Mouse (Mus musculus) cortical plate, adult 2 months (tissue): ENCODE measurements around the gene Rps15. TPM values are rescaled to one million over a fixed set of nuclear protein-coding genes. Genes with fewer than 3 reads are reported as not detected.

Experiments used
- H3K27ac ChIP-seq: fragments of 200-500 bp; 2 replicates; pipeline ENCODE4 v1.5.1; 2012; ENCODE audit warnings: low read length, control low read depth, inconsistent platforms; ENCODE audit not compliant: insufficient read depth
- H3K4me1 ChIP-seq: fragments of 200-500 bp; 2 replicates; pipeline ENCODE4 v1.6.1; 2011; ENCODE audit warnings: low read length; ENCODE audit not compliant: control insufficient read depth, insufficient read depth
- H3K4me3 ChIP-seq: fragments of 200-500 bp; 2 replicates; pipeline ENCODE4 v1.5.1; 2011; ENCODE audit warnings: mild to moderate bottlenecking, low read length, control low read depth; ENCODE audit not compliant: insufficient read depth
- CTCF ChIP-seq: fragments of 200-500 bp; IDR thresholded peaks from 2 replicates; pipeline ENCODE4 v1.5.1; 2011; ENCODE audit warnings: mild to moderate bottlenecking, control low read depth, low read length; ENCODE audit not compliant: insufficient read depth; ENCODE audit errors: extremely low read depth
- POLR2A ChIP-seq: fragments of 200-500 bp; IDR thresholded peaks from 2 replicates; pipeline ENCODE4 v1.6.1; 2011; ENCODE audit warnings: mild to moderate bottlenecking, low read length, control low read depth; ENCODE audit not compliant: insufficient read depth; ENCODE audit errors: extremely low read depth
- polyA plus RNA-seq: library from polyadenylated mRNA; depleted of rRNA; stranded (reverse); fragments of >200 nt; gene quantifications from 2 replicates; pipeline ENCODE4 v1.2.3, GENCODE M21; 2012

The Rps15 gene
- polyA plus RNA-seq, 1 experiment, result 2,263 TPM

DNA sequence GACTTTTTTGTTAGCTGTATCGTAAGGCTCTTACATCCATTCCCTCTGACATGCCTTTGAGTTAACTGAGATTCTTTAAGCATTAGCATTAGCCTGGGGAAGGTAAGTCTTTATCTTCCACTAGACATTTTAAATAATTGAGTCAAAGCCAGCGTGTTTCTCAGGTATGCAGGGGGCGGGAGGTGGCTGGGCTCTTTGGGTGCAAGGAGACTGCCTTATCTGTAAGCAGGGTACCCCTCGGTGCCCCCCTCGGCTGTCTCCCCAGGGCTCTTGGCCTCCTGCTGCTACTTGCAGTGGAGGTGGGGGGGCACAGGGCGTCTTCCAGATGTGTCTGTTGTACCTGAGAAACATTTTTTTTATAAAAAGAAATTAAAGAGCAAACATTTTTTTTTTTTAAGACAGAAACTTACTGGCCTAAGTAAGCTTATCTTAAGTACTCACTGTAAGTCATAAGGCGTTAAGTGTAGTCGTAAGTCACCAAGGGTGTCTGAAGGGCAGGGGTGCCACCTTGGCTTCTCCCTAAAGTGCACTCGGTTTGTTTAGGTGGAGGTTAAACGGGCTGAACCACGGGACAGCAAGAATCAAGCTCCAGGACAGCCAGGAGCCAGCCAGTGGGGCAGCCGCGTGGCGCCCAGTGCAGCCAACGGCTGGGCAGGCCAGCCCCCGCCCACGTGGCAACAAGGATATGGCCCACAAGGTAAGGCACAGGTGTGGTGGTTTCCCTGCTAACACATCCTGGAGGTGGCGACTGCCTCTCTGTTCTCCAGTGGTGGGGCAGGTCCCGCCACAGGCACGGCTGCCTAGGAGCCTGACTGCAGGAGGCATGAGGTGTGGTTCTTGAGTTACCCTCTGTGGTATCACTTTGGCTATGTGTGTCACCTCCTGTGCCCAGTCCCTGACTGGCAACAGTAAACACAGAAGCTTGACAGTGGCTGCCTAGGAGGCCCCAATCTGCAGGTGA, 9.5 kb upstream of the Rps15 start:
- H3K4me3 ChIP-seq, result no peak overlapping the region
- TF ChIP-seq POLR2A, result no peak
- TF ChIP-seq CTCF, result no peak
- no peak overlapping the region for H3K27ac ChIP-seq
- H3K4me1 ChIP-seq, result no peaks in the 10 kb centered on the region

DNA sequence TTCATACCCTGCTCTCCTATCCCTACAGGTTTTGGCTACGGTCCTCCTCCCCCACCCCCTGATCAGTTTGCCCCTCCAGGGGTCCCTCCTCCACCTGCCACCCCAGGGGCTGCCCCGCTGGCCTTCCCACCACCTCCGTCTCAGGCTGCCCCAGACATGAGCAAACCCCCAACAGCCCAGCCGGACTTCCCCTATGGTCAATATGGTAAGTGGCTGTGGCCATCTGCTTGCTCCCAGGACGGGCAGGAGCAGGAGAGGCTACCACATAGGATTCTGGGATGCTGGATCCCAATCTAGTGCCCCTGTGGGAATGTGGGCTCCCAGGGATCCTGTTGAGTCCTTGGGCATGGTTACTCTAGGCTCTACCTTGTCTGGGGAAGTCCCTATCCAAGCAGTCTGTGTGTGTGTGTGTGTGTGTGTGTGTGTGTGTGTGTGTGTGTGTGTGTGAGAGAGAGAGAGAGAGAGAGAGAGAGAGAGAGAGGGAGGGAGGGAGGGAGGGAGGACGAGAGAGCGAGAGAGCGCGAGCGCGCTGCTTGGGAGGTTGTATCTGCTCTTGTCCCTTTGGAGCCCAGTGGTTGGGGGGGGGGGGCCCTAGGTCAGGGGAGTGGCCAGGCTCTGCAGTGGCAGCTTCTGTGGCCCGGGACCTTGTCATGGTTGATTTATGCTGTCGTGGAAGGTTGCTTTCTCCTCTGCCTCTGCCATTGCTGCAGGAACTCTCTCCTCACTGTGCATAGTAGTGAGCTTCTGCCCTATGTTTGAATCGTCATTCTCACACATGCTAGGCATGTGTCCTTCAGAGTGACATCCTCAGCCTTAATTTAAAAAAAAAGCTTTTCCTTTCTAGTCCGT, 6.8 kb upstream of the Rps15 start:
- Histone ChIP-seq H3K4me3 (no peak overlapping the region), H3K4me1 (no peaks in the 10 kb centered on the region), H3K27ac (no peak overlapping the region)
- no peak for TF ChIP-seq POLR2A
- no peak for TF ChIP-seq CTCF

DNA sequence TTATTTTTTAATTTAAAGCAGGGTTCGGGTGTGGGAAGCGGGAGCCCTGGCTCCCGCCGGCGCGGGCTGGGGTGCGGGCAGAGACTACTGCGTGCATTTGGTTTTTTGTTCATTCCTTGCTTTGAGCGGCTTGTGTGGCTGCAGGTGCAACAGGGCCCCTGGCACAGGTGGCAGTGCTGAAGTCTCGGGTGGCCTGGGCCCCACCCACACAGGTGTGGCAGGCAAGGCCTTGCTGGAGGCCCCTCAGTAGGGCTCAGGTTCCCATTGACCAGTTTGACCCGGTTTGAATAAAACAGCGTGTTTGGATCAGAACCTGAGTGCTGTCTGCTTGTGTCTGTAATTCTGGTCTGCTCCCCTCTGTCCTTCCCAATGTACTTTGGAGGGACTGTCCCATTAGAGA, 4.2 kb upstream of the Rps15 start:
- Histone ChIP-seq H3K4me3 (no peak overlapping the region), H3K4me1 (no peaks in the 10 kb centered on the region), H3K27ac (no peak overlapping the region)
- TF ChIP-seq CTCF (no peak), POLR2A (no peak)

DNA sequence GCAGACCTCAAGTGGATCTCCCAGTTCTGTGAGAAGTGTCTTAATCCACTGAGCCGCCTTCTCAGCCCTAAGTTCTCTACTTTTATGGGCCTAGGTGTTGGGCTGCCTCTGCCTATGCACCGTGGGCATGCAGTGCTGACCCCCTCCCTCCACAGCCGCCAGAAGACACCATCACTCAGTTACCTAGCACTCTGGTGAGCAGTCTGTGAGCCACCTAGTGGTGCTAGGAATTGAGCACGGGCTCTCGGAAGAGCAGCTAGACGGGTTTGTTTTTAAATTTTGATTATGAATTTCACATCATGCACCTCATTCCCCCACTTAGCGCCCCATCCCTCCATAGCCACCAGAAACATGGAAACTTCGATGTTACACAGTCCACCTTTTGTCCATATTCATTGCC, 3.6 kb upstream of the Rps15 start:
- peak; percentile 16; the same call in 1 of the 2 replicates for TF ChIP-seq CTCF
- TF ChIP-seq POLR2A, result no peak
- Histone ChIP-seq H3K4me1 (no peaks in the 10 kb centered on the region), H3K4me3 (no peak overlapping the region), H3K27ac (no peak overlapping the region)

DNA sequence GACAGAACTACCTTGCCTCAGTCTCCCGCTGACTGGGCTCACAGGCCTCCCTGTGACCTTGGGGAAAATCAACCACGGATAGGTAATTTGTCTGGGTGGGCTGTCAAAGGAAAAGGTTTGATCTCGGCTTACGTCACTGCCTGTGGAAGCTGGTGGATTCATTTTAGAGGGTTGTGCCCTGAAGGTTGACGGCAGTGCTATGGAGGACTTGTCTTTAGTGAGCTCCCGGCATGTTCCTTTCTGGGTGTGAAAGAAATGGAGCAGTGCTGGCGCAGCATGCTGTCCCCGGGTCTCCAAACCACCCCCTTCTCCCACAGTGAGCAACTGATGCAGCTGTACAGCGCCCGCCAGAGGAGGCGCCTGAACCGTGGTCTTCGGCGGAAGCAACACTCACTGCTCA, 1.1 kb downstream of the Rps15 start:
- Histone ChIP-seq H3K27ac (no peak overlapping the region), H3K4me1 (peaks cover 6% of the 10 kb centered on the region)
- TF ChIP-seq POLR2A (no peak), CTCF (no peak)

DNA sequence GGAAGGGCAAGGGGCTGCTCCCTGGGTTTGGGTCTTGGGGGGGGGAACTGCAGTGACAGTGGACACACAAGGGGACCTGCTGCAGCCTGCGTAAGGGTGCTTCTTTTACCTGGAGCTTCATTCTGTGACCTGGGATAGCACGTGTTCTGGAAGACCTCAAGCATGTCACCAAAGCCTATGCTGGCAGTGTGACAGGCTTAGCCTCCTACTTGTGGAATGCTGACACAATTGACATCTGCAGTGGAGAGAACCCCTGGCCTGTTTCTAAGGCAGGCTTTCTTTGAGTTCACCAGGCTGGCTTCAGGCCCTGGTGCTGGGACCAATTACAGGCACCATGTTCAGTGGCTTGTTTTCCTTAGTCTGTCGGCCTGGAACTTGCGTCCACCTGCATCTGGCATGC, 2.1 kb downstream of the Rps15 start:
- no peak overlapping the region for H3K4me3 ChIP-seq
- TF ChIP-seq POLR2A, result no peak
- TF ChIP-seq CTCF, result no peak
- peaks cover 7% of the 10 kb centered on the region for H3K4me1 ChIP-seq
- H3K27ac ChIP-seq, result no peak overlapping the region

More for the DNA sequence above, 1.1 kb downstream of the Rps15 start:
- peak overlapping the region; percentile 95 for H3K4me3 ChIP-seq

DNA sequence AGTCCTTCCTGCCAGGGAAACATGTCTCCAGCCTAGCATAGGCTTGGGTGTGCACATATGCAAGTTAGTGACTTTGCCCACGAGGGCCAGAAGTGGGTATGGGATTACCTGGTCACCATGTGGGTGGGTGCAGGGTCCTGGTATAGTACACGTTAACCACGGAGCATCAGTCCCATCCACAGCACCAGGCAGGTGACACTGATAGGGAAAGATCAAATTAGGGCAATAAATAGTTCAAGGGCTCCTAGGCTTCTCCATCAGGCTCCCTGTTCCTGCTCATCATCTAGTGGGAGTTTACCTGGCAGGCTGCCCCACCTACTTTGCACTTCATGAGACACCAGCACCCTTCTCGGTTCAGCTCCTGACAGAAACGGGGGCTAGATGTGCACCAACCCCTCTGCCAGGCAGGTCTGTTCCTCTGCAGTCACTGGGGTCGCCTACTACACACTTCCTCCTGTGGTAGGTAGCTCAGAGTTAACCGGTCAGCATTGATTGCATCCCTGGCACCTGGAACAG, 2.6 kb downstream of the Rps15 start:
- TF ChIP-seq CTCF (no peak), POLR2A (0 out of 2 replicates have a peak, but pooled peaks have one; percentile 17)
- Histone ChIP-seq H3K4me1 (peaks cover 7% of the 10 kb centered on the region), H3K4me3 (no peak overlapping the region), H3K27ac (no peak overlapping the region)

DNA sequence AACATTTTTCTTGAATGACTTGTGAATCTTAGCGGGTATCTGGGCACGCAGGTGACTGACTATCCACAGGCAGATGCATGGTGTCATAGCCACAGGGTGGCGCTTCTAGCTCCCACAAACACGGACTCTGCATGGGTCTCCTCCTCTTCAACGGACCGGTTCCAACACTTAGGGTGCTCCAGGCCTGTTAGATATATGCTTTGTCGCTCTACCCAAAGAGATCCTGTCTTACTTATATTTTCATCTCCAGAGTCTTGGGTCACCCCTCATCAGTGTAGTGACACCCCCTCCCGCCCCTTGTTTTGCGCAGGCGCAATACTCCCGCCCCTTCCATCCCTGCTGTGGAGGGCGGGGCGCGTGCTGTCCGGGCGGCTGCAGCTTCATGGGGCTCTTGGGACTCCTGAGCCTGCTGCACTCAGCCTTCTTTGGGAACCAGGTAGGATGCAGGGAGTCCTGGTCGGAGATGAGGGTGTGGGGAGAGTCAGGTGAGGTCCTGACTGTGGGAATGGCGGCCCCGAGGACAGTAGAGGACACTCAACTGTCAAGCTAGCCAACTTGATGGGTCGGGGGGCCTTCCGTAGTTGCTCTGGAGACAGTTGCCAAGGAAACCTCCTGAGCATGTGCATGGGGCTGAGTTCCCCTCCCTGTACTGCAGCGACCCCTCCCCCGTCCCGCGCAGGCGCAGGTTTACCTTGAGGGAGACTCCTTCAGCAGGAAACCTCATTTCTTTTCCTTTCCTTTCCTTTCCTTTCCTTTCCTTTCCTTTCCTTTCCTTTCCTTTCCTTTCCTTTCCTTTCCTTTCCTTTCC, 3.6 kb downstream of the Rps15 start, which contains the start of gene Apc2:
Gene Apc2, plus strand, starts transcription at position 360 of the 808 bp plus-strand sequence.
- peak; percentile 67 for TF ChIP-seq CTCF
- peak; percentile 49; the same call in 1 of the 2 replicates for TF ChIP-seq POLR2A
- Histone ChIP-seq H3K4me1 (peaks cover 7% of the 10 kb centered on the region), H3K27ac (peak within 1 kb of the TSS; percentile 86), H3K4me3 (peak within 1 kb of the TSS; percentile 79)
